Comparison of ENCODE assay signal across 7 mouse cellular contexts in genomic region chr7:80403551-80403950, GRCm38 (mm10). TPM values are rescaled to one million over a fixed set of nuclear protein-coding genes. Genes with fewer than 3 reads are reported as not detected.
A peak's percentile ranks its signal among the peaks of the same experiment; 100 is the strongest.
DNase-seq lines count a peak whose midpoint lies in the region; ATAC-seq and TF ChIP-seq lines count a peak whose summit lies in the region.

No protein-coding gene starts in this region.

- peak overlapping the region; percentile 54; the same call in 1 of the 2 replicates for H3K4me3 ChIP-seq in G1E (ENCODE audit: low read depth, low read length)
- no peak overlapping the region for H3K4me3 ChIP-seq in embryonic fibroblast, embryonic 13.5 days (ENCODE audit: insufficient read depth, low read length)
- H3K4me3 ChIP-seq in midbrain, embryonic 14.5 days (replicated peaks; ENCODE audit: low read depth, low read length) = peak overlapping the region; percentile 82
- H3K4me3 ChIP-seq in thymus, adult 2 months (ENCODE audit: control insufficient read depth, insufficient read depth, low read length) = no peak overlapping the region

- H3K4me1 ChIP-seq in G1E (ENCODE audit: insufficient read depth, low read depth, low read length) = peaks cover 68% of the 10 kb centered on the region
- H3K4me1 ChIP-seq in embryonic fibroblast, embryonic 13.5 days (ENCODE audit: control insufficient read depth, insufficient read depth, low read length) = peaks cover 10% of the 10 kb centered on the region
- H3K4me1 ChIP-seq in midbrain, embryonic 14.5 days (ENCODE audit: control insufficient read depth, insufficient read depth, low read length) = peaks cover 14% of the 10 kb centered on the region
- peaks cover 28% of the 10 kb centered on the region for H3K4me1 ChIP-seq in thymus, adult 2 months (replicated peaks; ENCODE audit: control insufficient read depth, insufficient read depth, low read length)

- TF ChIP-seq CTCF in G1E (IDR thresholded peaks at IDR 0.05; ENCODE audit: low read depth, low read length) = no peak
- no peak for TF ChIP-seq CTCF in embryonic fibroblast, embryonic 13.5 days (IDR thresholded peaks at IDR 0.05; ENCODE audit: borderline replicate concordance, insufficient read depth, low read length)
- TF ChIP-seq CTCF in thymus, adult 2 months (IDR thresholded peaks at IDR 0.05; ENCODE audit: borderline replicate concordance, control insufficient read depth, extremely low read depth, insufficient read depth, low read length, poor library complexity) = no peak

- intact Hi-C loops in heart, postnatal 25 days (cut with DNase I) = loop anchor here (5.0 kb wide), 1 partner anchor 39 kb away; no protein-coding TSS in a partner anchor

- no peaks in the 10 kb centered on the region for H3K9me3 ChIP-seq in G1E (replicated peaks)
- no peaks in the 10 kb centered on the region for H3K9me3 ChIP-seq in midbrain, embryonic 14.5 days (ENCODE audit: control insufficient read depth, low read length)

- peak; percentile 52 for TF ChIP-seq POLR2A in embryonic fibroblast, embryonic 13.5 days (IDR thresholded peaks at IDR 0.05; ENCODE audit: low read depth, low read length)
- TF ChIP-seq POLR2A in thymus, adult 2 months (IDR thresholded peaks at IDR 0.05; ENCODE audit: control insufficient read depth, extremely low read depth, insufficient read depth, low read length, poor library complexity) = no peak

- ATAC-seq in G1E (ENCODE audit: extremely low read depth, insufficient number of reproducible peaks, low FRiP score, poor library complexity, severe bottlenecking) = no peak
- ATAC-seq in midbrain, embryonic 14.5 days (ENCODE audit: low FRiP score, low TSS enrichment) = no peak

- peak overlapping the region; percentile 92 for H3K4me2 ChIP-seq in midbrain, embryonic 14.5 days (ENCODE audit: low read length)

- H3K9ac ChIP-seq in midbrain, embryonic 14.5 days (replicated peaks; ENCODE audit: low read length) = peak overlapping the region; percentile 92; the same call in 1 of the 2 replicates

- H3K36me3 ChIP-seq in G1E (replicated peaks) = peaks cover 16% of the 10 kb centered on the region
- no peaks in the 10 kb centered on the region for H3K36me3 ChIP-seq in midbrain, embryonic 14.5 days (ENCODE audit: control insufficient read depth, insufficient read depth, low read length)
- H3K36me3 ChIP-seq in thymus, adult 2 months (ENCODE audit: control insufficient read depth, insufficient read depth, low read length) = no peaks in the 10 kb centered on the region

- peaks cover 31% of the 10 kb centered on the region for H3K27me3 ChIP-seq in G1E (ENCODE audit: insufficient read depth, low read length)
- H3K27me3 ChIP-seq in midbrain, embryonic 14.5 days (ENCODE audit: control insufficient read depth, insufficient read depth, low read length) = 0 out of 2 replicates have a peak, but pooled peaks cover 8% of the 10 kb centered on the region
- H3K27me3 ChIP-seq in thymus, adult 2 months (ENCODE audit: control insufficient read depth, insufficient read depth, low read length) = no peaks in the 10 kb centered on the region

- peak overlapping the region; percentile 80 for H3K27ac ChIP-seq in embryonic fibroblast, embryonic 13.5 days (ENCODE audit: insufficient read depth, low read length)
- H3K27ac ChIP-seq in midbrain, embryonic 14.5 days (replicated peaks; ENCODE audit: low read depth, low read length) = no peak overlapping the region
- H3K27ac ChIP-seq in thymus, adult 2 months (ENCODE audit: control insufficient read depth, insufficient read depth, low read length) = no peak overlapping the region

- DNase-seq in G1E (ENCODE audit: low spot score) = no peak
- DNase-seq in adrenal gland, adult 8-10 months = peak; percentile 79
- peak; percentile 59 for DNase-seq in heart, postnatal 25 days (ENCODE audit: low spot score)
- peak; percentile 64 to 68 for DNase-seq in layer of hippocampus, postnatal 10 days (ENCODE audit: low spot score in 2 of 2)
- DNase-seq in midbrain, embryonic 14.5 days = peak; percentile 29
- no peak for DNase-seq in thymus, adult 2 months

- 52% methylated on average over 9 of the region's 9 CpGs for WGBS in midbrain, embryonic 14.5 days
- 44% methylated on average over 9 of the region's 9 CpGs for WGBS in thymus, adult 2 months

RNA-seq across cellular contexts. Expression of gene Furin, which starts 1.7 kb away (rescaled TPM):
- total RNA-seq in G1E (2014; fragmentation: Nextera tagmentation) = 25.1 and 26.0 TPM in 2 replicates
- total RNA-seq in G1E (2017) = 16.2 and 21.3 TPM in 2 replicates
- polyA plus RNA-seq in G1E (2012) = 30.4 and 33.0 TPM in 2 replicates
- 100 to 1,000 TPM; 153 to 192 (median 166) TPM for total RNA-seq in adrenal gland, adult 8-10 months (2022)
- 71.5 and 83.7 TPM in 2 replicates for polyA plus RNA-seq in embryonic fibroblast, embryonic 13.5 days (2011; ENCODE audit: insufficient read length, low read depth, missing spikeins)
- total RNA-seq in heart, postnatal 25 days (2021) = 100 to 1,000 TPM; 106 to 118 TPM
- total RNA-seq in layer of hippocampus, postnatal 10 days (2021) = 10 to 100 TPM; 53.6 to 56.6 TPM
- 4.6 and 4.9 TPM in 2 replicates for polyA plus RNA-seq in midbrain, embryonic 14.5 days (2014; fragmentation: Nextera tagmentation; extraction: Ambion mirVana)
- polyA plus RNA-seq in thymus, adult 2 months (2012; rRNA removed) = 56.4 and 62.9 TPM in 2 replicates

RNA-seq across cellular contexts. Expression of gene Fes, which starts 15.8 kb away (rescaled TPM):
- 1.5 and 2.7 TPM in 2 replicates for total RNA-seq in G1E (2014; fragmentation: Nextera tagmentation)
- 5.4 TPM in 2 replicates for total RNA-seq in G1E (2017)
- 3.4 and 4.9 TPM in 2 replicates for polyA plus RNA-seq in G1E (2012)
- total RNA-seq in adrenal gland, adult 8-10 months (2022) = 10 to 100 TPM in 3 of 4 experiments, 1 to 10 TPM in 1; 7.1 to 20.3 (median 15.2) TPM
- polyA plus RNA-seq in embryonic fibroblast, embryonic 13.5 days (2011; ENCODE audit: insufficient read length, low read depth, missing spikeins) = 7.5 and 7.9 TPM in 2 replicates
- 10 to 100 TPM; 11.9 to 13.6 TPM for total RNA-seq in heart, postnatal 25 days (2021)
- total RNA-seq in layer of hippocampus, postnatal 10 days (2021) = 10 to 100 TPM in 1 of 2 experiments, 1 to 10 TPM in 1; 5.2 to 10.6 TPM
- 1.6 and 3.2 TPM in 2 replicates for polyA plus RNA-seq in midbrain, embryonic 14.5 days (2014; fragmentation: Nextera tagmentation; extraction: Ambion mirVana)
- polyA plus RNA-seq in thymus, adult 2 months (2012; rRNA removed) = 21.6 and 27.3 TPM in 2 replicates

RNA-seq across cellular contexts. Expression of gene Man2a2, which starts 32.4 kb away (rescaled TPM):
- total RNA-seq in G1E (2014; fragmentation: Nextera tagmentation) (58.7 and 63.1 TPM in 2 replicates), G1E (2017) (49.3 and 57.3 TPM in 2 replicates)
- polyA plus RNA-seq in G1E (2012) = 31.7 and 37.0 TPM in 2 replicates
- 100 to 1,000 TPM in 3 of 4 experiments, 10 to 100 TPM in 1; 92.4 to 158 (median 132) TPM for total RNA-seq in adrenal gland, adult 8-10 months (2022)
- 47.6 and 55.1 TPM in 2 replicates for polyA plus RNA-seq in embryonic fibroblast, embryonic 13.5 days (2011; ENCODE audit: insufficient read length, low read depth, missing spikeins)
- 10 to 100 TPM; 67.2 to 67.5 TPM for total RNA-seq in heart, postnatal 25 days (2021)
- 100 to 1,000 TPM; 106 to 115 TPM for total RNA-seq in layer of hippocampus, postnatal 10 days (2021)
- 18.1 and 19.5 TPM in 2 replicates for polyA plus RNA-seq in midbrain, embryonic 14.5 days (2014; fragmentation: Nextera tagmentation; extraction: Ambion mirVana)
- polyA plus RNA-seq in thymus, adult 2 months (2012; rRNA removed) = 188 and 213 TPM in 2 replicates

Comparison
In these comparisons a context has a peak if more than half of its experiments do, and no peak if none do; other contexts are left out.
1. DNase-seq: peak in adrenal gland, adult 8-10 months (single experiment), heart, postnatal 25 days (single experiment), layer of hippocampus, postnatal 10 days (2 of 2) and midbrain, embryonic 14.5 days (single experiment); none in G1E (single experiment) and thymus, adult 2 months (single experiment).
2. H3K4me3 ChIP-seq: peak in G1E (single experiment) and midbrain, embryonic 14.5 days (single experiment); none in embryonic fibroblast, embryonic 13.5 days (single experiment) and thymus, adult 2 months (single experiment).